Mouse (Mus musculus): ENCODE results near the gene Siae. TPM values are rescaled to one million over a fixed set of nuclear protein-coding genes. Genes with fewer than 3 reads are reported as not detected.
A peak's percentile ranks its signal among the peaks of the same experiment; 100 is the strongest.

Siae gene
- polyA plus RNA-seq, 1 experiment from 2014 or later = 10.6 TPM

DNA sequence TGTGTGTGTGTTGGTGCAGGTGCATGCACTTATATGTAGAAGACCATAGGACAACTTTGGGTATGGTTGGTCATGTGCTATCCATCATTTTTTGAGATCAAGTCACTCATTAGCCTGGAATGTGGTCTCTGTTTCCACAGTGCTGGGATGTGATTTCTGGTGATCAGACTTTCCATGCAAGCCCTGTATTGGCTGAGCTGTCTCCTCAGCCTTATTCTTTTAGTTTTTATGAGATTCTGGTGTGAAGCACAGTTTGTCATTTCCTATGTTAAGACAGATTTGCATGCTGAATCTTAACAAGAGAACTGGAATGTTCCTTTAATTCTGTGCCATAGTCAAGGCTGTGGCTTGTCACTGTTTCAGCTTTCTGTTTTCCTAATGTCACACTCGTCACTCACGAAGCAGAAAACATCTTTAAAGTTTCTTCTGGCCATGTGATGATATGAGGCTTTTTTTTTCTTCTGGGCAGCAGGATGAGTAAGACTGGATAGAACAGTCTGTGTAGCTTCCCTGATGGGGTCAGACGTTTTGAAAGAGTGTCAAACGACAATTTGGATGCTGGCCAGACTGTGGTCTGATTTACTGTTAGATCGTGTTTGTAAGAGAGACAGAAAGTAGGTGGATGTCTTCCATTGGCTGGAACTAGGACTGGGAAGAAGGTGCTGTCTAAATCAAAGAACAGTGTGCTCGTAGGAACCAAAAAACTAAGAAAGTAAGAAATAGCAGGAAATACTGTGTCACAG is 81.5 kb downstream of the Siae start:
- ATAC-seq (replicated peaks; ENCODE audit: low FRiP score, low read depth) = no peak; the same call in 1 of the 2 replicates
- TF ChIP-seq CTCF (IDR thresholded peaks at IDR 0.05; ENCODE audit: low read depth) = no peak
- 34% methylated on average over 6 of the region's 6 CpGs for WGBS

DNA sequence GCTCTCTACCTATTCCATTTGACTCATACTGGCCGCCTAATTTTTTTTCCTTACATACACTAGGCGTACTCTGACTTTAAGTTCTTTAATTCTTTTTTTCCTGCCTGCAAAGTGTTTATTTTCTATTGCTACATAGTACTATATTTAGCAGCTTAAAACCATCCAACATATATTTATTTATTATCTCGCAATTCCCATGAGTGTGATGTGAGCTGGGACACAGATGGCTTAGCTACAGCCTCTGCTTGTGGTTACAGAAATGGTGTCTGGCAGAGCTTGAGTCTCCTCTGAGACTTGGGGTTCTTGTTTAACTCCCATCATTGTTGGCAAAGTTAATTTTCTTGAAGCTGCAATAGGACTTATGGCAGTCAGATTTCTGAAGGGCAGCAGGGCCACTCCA is 83.2 kb downstream of the Siae start:
- ATAC-seq (replicated peaks; ENCODE audit: low FRiP score, low read depth) (no peak), DNase-seq (ENCODE audit: low spot score) (peak; percentile 21)
- Histone ChIP-seq H3K9me3 (replicated peaks; ENCODE audit: low read length) (no peaks in the 10 kb centered on the region), H3K27ac (no peak overlapping the region), H3K4me1 (replicated peaks; ENCODE audit: insufficient read depth, low read length) (no peaks in the 10 kb centered on the region), H3K9ac (ENCODE audit: low read depth, low read length) (no peak overlapping the region), H3K27me3 (ENCODE audit: insufficient read depth, low read length) (no peaks in the 10 kb centered on the region), H3K4me2 (ENCODE audit: low read length) (no peak overlapping the region), H3K4me3 (replicated peaks; ENCODE audit: low read depth, low read length) (no peak overlapping the region), H3K36me3 (ENCODE audit: insufficient read depth, low read length) (no peaks in the 10 kb centered on the region)
- no peak for TF ChIP-seq CTCF (IDR thresholded peaks at IDR 0.05; ENCODE audit: low read depth)
- 83% methylated on average over 3 of the region's 3 CpGs for WGBS

More for the DNA sequence above, 81.5 kb downstream of the Siae start:
- no peaks in the 10 kb centered on the region for H3K27me3 ChIP-seq (ENCODE audit: insufficient read depth, low read length)
- H3K9me3 ChIP-seq (replicated peaks; ENCODE audit: low read length) = no peaks in the 10 kb centered on the region
- no peak overlapping the region for H3K27ac ChIP-seq
- H3K9ac ChIP-seq (ENCODE audit: low read depth, low read length) = no peak overlapping the region
- H3K36me3 ChIP-seq (ENCODE audit: insufficient read depth, low read length) = no peaks in the 10 kb centered on the region
- no peaks in the 10 kb centered on the region for H3K4me1 ChIP-seq (replicated peaks; ENCODE audit: insufficient read depth, low read length)
- peak; percentile 21 for DNase-seq (ENCODE audit: low spot score)
- H3K4me2 ChIP-seq (ENCODE audit: low read length) = no peak overlapping the region
- H3K4me3 ChIP-seq (replicated peaks; ENCODE audit: low read depth, low read length) = no peak overlapping the region

DNA sequence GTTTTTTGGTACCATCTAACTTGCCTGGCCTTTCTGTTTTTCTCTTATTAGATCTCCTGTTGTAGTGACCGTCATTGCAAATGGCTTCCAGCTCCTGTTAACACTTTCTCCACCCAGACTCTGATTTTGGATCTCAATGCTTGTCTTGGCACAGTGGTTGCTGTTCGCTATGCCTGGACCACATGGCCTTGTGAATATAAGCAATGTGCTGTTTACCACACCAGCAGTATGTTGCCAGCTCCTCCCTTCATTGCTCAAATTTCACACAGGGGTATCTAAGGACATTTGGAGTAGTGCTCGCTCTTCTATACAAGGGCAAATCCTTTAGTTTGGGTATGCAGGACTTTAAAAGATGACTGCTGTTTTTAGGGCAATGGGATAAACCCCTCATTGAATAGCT is 90.7 kb downstream of the Siae start:
- Histone ChIP-seq H3K36me3 (ENCODE audit: insufficient read depth, low read length) (peaks cover 37% of the 10 kb centered on the region), H3K27me3 (ENCODE audit: insufficient read depth, low read length) (no peaks in the 10 kb centered on the region), H3K9ac (ENCODE audit: low read depth, low read length) (no peak overlapping the region), H3K9me3 (replicated peaks; ENCODE audit: low read length) (no peaks in the 10 kb centered on the region), H3K4me1 (replicated peaks; ENCODE audit: insufficient read depth, low read length) (no peaks in the 10 kb centered on the region), H3K27ac (no peak overlapping the region), H3K4me3 (replicated peaks; ENCODE audit: low read depth, low read length) (no peak overlapping the region), H3K4me2 (ENCODE audit: low read length) (no peak overlapping the region)
- ATAC-seq (replicated peaks; ENCODE audit: low FRiP score, low read depth) (no peak), DNase-seq (ENCODE audit: low spot score) (no peak)
- TF ChIP-seq CTCF (IDR thresholded peaks at IDR 0.05; ENCODE audit: low read depth) = no peak
- WGBS = 81% methylated on average over 3 of the region's 3 CpGs

DNA sequence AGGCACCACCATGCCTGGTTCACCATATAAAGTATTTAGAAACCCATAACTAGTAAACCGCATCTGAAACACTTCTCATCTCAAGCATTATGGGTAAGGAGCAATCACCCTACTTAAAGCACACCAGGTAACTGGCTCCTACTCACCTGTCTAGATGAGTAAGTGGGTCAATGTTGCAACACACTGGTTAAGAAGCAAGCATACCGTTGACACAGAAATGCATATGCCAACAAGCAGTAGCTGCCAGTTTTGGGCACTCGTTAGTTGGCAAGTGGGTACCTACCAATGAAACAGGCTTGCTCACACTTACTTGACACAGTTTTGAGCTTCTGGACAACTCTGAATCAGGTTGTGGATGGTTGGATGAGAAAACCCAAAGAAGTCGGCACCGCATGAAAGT is 95.1 kb downstream of the Siae start:
- Histone ChIP-seq H3K4me2 (ENCODE audit: low read length) (no peak overlapping the region), H3K9ac (ENCODE audit: low read depth, low read length) (no peak overlapping the region), H3K4me1 (replicated peaks; ENCODE audit: insufficient read depth, low read length) (no peaks in the 10 kb centered on the region), H3K27ac (no peak overlapping the region), H3K9me3 (replicated peaks; ENCODE audit: low read length) (no peaks in the 10 kb centered on the region), H3K36me3 (ENCODE audit: insufficient read depth, low read length) (peaks cover 62% of the 10 kb centered on the region), H3K27me3 (ENCODE audit: insufficient read depth, low read length) (no peaks in the 10 kb centered on the region), H3K4me3 (replicated peaks; ENCODE audit: low read depth, low read length) (no peak overlapping the region)
- WGBS = over 99% methylated on average over 5 of the region's 5 CpGs
- no peak for ATAC-seq (replicated peaks; ENCODE audit: low FRiP score, low read depth)
- no peak for DNase-seq (ENCODE audit: low spot score)
- TF ChIP-seq CTCF (IDR thresholded peaks at IDR 0.05; ENCODE audit: low read depth) = no peak

DNA sequence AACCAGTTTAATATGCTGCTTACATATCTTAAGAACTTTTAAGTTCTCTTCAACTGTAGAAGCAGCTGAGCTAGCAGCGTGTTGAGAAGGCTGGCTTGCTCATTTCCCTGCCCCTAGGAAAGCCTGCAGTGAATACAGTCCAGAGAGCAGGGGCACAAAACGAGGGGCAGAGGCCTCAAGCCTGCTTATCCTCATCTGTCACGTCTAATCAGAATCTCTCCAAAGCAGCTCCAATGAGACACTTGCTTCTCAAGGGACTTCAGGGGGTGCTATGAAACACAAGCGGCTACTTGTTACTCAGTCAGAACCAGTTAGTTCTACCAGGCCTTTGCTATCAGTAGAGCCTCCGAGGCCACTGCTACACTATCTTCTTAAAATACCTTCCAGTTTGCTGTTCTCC is 98.3 kb downstream of the Siae start:
- Histone ChIP-seq H3K36me3 (ENCODE audit: insufficient read depth, low read length) (peaks cover 48% of the 10 kb centered on the region), H3K9ac (ENCODE audit: low read depth, low read length) (no peak overlapping the region), H3K4me3 (replicated peaks; ENCODE audit: low read depth, low read length) (no peak overlapping the region), H3K4me1 (replicated peaks; ENCODE audit: insufficient read depth, low read length) (0 out of 2 replicates have a peak, but pooled peaks cover 3% of the 10 kb centered on the region), H3K27me3 (ENCODE audit: insufficient read depth, low read length) (no peaks in the 10 kb centered on the region), H3K9me3 (replicated peaks; ENCODE audit: low read length) (no peaks in the 10 kb centered on the region), H3K4me2 (ENCODE audit: low read length) (no peak overlapping the region), H3K27ac (no peak overlapping the region)
- no peak for TF ChIP-seq CTCF (IDR thresholded peaks at IDR 0.05; ENCODE audit: low read depth)
- no peak for DNase-seq (ENCODE audit: low spot score)
- WGBS = 93% methylated on average over 5 of the region's 5 CpGs
- ATAC-seq (replicated peaks; ENCODE audit: low FRiP score, low read depth) = no peak

DNA sequence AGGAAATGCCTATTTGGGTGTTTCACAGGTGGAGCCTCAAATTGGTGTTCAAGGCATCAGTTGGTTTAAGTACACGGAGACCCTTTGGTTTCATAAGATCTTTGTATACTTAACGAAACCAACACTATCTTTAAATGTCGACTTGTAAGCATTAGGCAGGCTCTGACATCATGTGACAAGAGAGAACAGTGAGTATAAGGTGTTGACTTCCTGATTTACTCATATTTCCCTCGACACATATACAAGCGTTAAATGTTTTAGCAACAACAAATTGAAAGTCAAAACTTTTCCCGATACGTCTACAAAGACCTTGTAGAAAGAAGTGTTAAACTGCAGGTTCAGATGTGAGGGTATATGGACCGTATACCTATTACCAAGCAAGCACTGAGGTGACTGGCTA is 100.5 kb downstream of the Siae start:
- WGBS = 58% methylated on average over 8 of the region's 8 CpGs
- no peak for TF ChIP-seq CTCF (IDR thresholded peaks at IDR 0.05; ENCODE audit: low read depth)
- H3K27ac ChIP-seq = no peak overlapping the region
- 0 out of 2 replicates have a peak, but pooled peaks cover 3% of the 10 kb centered on the region for H3K4me1 ChIP-seq (replicated peaks; ENCODE audit: insufficient read depth, low read length)
- H3K9ac ChIP-seq (ENCODE audit: low read depth, low read length) = peak overlapping the region; percentile 60; the same call in 1 of the 2 replicates
- DNase-seq (ENCODE audit: low spot score) (no peak), ATAC-seq (replicated peaks; ENCODE audit: low FRiP score, low read depth) (no peak)
- H3K4me3 ChIP-seq (replicated peaks; ENCODE audit: low read depth, low read length) = peak overlapping the region; percentile 78
- H3K4me2 ChIP-seq (ENCODE audit: low read length) = peak overlapping the region; percentile 84
- peaks cover 28% of the 10 kb centered on the region for H3K36me3 ChIP-seq (ENCODE audit: insufficient read depth, low read length)
- H3K9me3 ChIP-seq (replicated peaks; ENCODE audit: low read length) = no peaks in the 10 kb centered on the region
- H3K27me3 ChIP-seq (ENCODE audit: insufficient read depth, low read length) = no peaks in the 10 kb centered on the region
